Mouse (Mus musculus): ENCODE data around the gene Spef2. TPM values are rescaled to one million over a fixed set of nuclear protein-coding genes. Genes with fewer than 3 reads are reported as not detected.
"Not testable (repeated sequence)": the region's sequence is repeated elsewhere in the genome, so short reads cannot be mapped to it uniquely, and the experiment has no call there.

The Spef2 gene
- 0.29 and 0.41 TPM in 2 replicates for polyA plus RNA-seq (2015; fragmentation: Nextera tagmentation; extraction: Ambion mirVana)

GRCm38 (mm10) chr15:9748359-9749102 is at the start of gene Spef2:
Gene Spef2, minus strand, starts transcription at chr15:9748868.
- 19% methylated on average over 16 of the region's 16 CpGs for WGBS
- no peaks in the 10 kb centered on the region for H3K9me3 ChIP-seq

GRCm38 (mm10) chr15:9794131-9794530 is 45.5 kb upstream of the Spef2 start:
- H3K27ac ChIP-seq = no peak overlapping the region
- no peak for ATAC-seq (ENCODE audit: insufficient number of reproducible peaks, insufficient read depth, low FRiP score, low TSS enrichment, low read depth)
- H3K4me2 ChIP-seq = no peak overlapping the region
- no peak overlapping the region for H3K9ac ChIP-seq
- WGBS = 89% methylated on average over 3 of the region's 3 CpGs
- no peaks in the 10 kb centered on the region for H3K36me3 ChIP-seq
- H3K27me3 ChIP-seq = no peaks in the 10 kb centered on the region
- H3K9me3 ChIP-seq = no peaks in the 10 kb centered on the region
- H3K4me3 ChIP-seq = no peak overlapping the region
- H3K4me1 ChIP-seq = no peaks in the 10 kb centered on the region

More at GRCm38 (mm10) chr15:9748359-9749102, at the start of gene Spef2:
- H3K9ac ChIP-seq = no peak within 1 kb of the TSS
- peak within 1 kb of the TSS; percentile 36 for H3K4me3 ChIP-seq
- no peak within 1 kb of the TSS for H3K27ac ChIP-seq
- H3K36me3 ChIP-seq = no peaks in the 10 kb centered on the region
- H3K27me3 ChIP-seq = no peaks in the 10 kb centered on the region
- H3K4me1 ChIP-seq = no peaks in the 10 kb centered on the region
- peak; percentile 81 for ATAC-seq (ENCODE audit: insufficient number of reproducible peaks, insufficient read depth, low FRiP score, low TSS enrichment, low read depth)
- peak within 1 kb of the TSS; percentile 54 for H3K4me2 ChIP-seq

- Histone ChIP-seq H3K27ac (no peak overlapping the region), H3K4me2 (no peak overlapping the region), H3K4me1 (no peaks in the 10 kb centered on the region), H3K27me3 (no peaks in the 10 kb centered on the region), H3K9me3 (no peaks in the 10 kb centered on the region), H3K4me3 (no peak overlapping the region), H3K9ac (no peak overlapping the region), H3K36me3 (no peaks in the 10 kb centered on the region)
- 32% methylated on average over 3 of the region's 3 CpGs for WGBS
- ATAC-seq (ENCODE audit: insufficient number of reproducible peaks, insufficient read depth, low FRiP score, low TSS enrichment, low read depth) = no peak
Measured at GRCm38 (mm10) chr15:9788245-9789030, 39.8 kb upstream of the Spef2 start.

GRCm38 (mm10) chr15:9774222-9775142 is 25.8 kb upstream of the Spef2 start:
- H3K4me2 ChIP-seq; H3K4me3 ChIP-seq; H3K9ac ChIP-seq; H3K27ac ChIP-seq; ATAC-seq (ENCODE audit: insufficient number of reproducible peaks, insufficient read depth, low FRiP score, low TSS enrichment, low read depth); H3K27me3 ChIP-seq; H3K4me1 ChIP-seq; H3K36me3 ChIP-seq; H3K9me3 ChIP-seq: not testable (repeated sequence)
- WGBS = 93% methylated on average over 6 of the region's 6 CpGs

- no peak for ATAC-seq (ENCODE audit: insufficient number of reproducible peaks, insufficient read depth, low FRiP score, low TSS enrichment, low read depth)
- WGBS = 45% methylated on average over 4 of the region's 4 CpGs
- Histone ChIP-seq H3K27ac (no peak overlapping the region), H3K4me3 (no peak overlapping the region), H3K27me3 (no peaks in the 10 kb centered on the region), H3K4me1 (peaks cover 5% of the 10 kb centered on the region), H3K36me3 (no peaks in the 10 kb centered on the region), H3K9me3 (no peaks in the 10 kb centered on the region), H3K9ac (no peak overlapping the region), H3K4me2 (no peak overlapping the region)
Measured at GRCm38 (mm10) chr15:9768184-9768918, 19.7 kb upstream of the Spef2 start.

- H3K27me3 ChIP-seq = no peaks in the 10 kb centered on the region
- H3K9ac ChIP-seq = no peak overlapping the region
- no peaks in the 10 kb centered on the region for H3K36me3 ChIP-seq
- H3K9me3 ChIP-seq = no peaks in the 10 kb centered on the region
- peaks cover 5% of the 10 kb centered on the region for H3K4me1 ChIP-seq
- no peak overlapping the region for H3K4me3 ChIP-seq
- H3K27ac ChIP-seq = no peak overlapping the region
- ATAC-seq (ENCODE audit: insufficient number of reproducible peaks, insufficient read depth, low FRiP score, low TSS enrichment, low read depth) = no peak
- H3K4me2 ChIP-seq = no peak overlapping the region
Measured at GRCm38 (mm10) chr15:9767034-9767433, 18.4 kb upstream of the Spef2 start.

- Histone ChIP-seq H3K27ac (no peak overlapping the region), H3K4me1 (no peaks in the 10 kb centered on the region), H3K27me3 (no peaks in the 10 kb centered on the region), H3K4me2 (no peak overlapping the region), H3K36me3 (no peaks in the 10 kb centered on the region), H3K9ac (no peak overlapping the region), H3K9me3 (no peaks in the 10 kb centered on the region), H3K4me3 (no peak overlapping the region)
- ATAC-seq (ENCODE audit: insufficient number of reproducible peaks, insufficient read depth, low FRiP score, low TSS enrichment, low read depth) = no peak
- WGBS = 81% methylated on average over 3 of the region's 3 CpGs
Measured at GRCm38 (mm10) chr15:9750966-9751365, 2.3 kb upstream of the Spef2 start.

GRCm38 (mm10) chr15:9747410-9748104 is 1.1 kb downstream of the Spef2 start:
- Histone ChIP-seq H3K36me3 (no peaks in the 10 kb centered on the region), H3K4me2 (no peak overlapping the region), H3K4me3 (no peak overlapping the region), H3K4me1 (no peaks in the 10 kb centered on the region), H3K9ac (no peak overlapping the region), H3K27ac (no peak overlapping the region), H3K27me3 (no peaks in the 10 kb centered on the region), H3K9me3 (no peaks in the 10 kb centered on the region)
- WGBS = 40% methylated on average over 5 of the region's 5 CpGs
- no peak for ATAC-seq (ENCODE audit: insufficient number of reproducible peaks, insufficient read depth, low FRiP score, low TSS enrichment, low read depth)

GRCm38 (mm10) chr15:9742172-9742571 is 6.5 kb downstream of the Spef2 start:
- Histone ChIP-seq H3K4me2 (no peak overlapping the region), H3K9ac (no peak overlapping the region), H3K4me1 (no peaks in the 10 kb centered on the region), H3K27me3 (no peaks in the 10 kb centered on the region), H3K4me3 (no peak overlapping the region), H3K36me3 (no peaks in the 10 kb centered on the region), H3K27ac (no peak overlapping the region), H3K9me3 (no peaks in the 10 kb centered on the region)
- ATAC-seq (ENCODE audit: insufficient number of reproducible peaks, insufficient read depth, low FRiP score, low TSS enrichment, low read depth) = no peak
- 86% methylated on average over 3 of the region's 3 CpGs for WGBS

GRCm38 (mm10) chr15:9714574-9715458 is 33.9 kb downstream of the Spef2 start:
- Histone ChIP-seq H3K4me3 (no peak overlapping the region), H3K9ac (no peak overlapping the region), H3K9me3 (no peaks in the 10 kb centered on the region), H3K4me1 (no peaks in the 10 kb centered on the region), H3K27me3 (no peaks in the 10 kb centered on the region), H3K36me3 (no peaks in the 10 kb centered on the region), H3K4me2 (no peak overlapping the region), H3K27ac (no peak overlapping the region)
- no peak for ATAC-seq (ENCODE audit: insufficient number of reproducible peaks, insufficient read depth, low FRiP score, low TSS enrichment, low read depth)
- 80% methylated on average over 7 of the region's 7 CpGs for WGBS
